Mouse (Mus musculus) embryonic fibroblast, embryonic 13.5 days (primary cell): ENCODE results near the gene Cgrrf1. TPM values are rescaled to one million over a fixed set of nuclear protein-coding genes. Genes with fewer than 3 reads are reported as not detected.
"Not testable (repeated sequence)": the region's sequence is repeated elsewhere in the genome, so short reads cannot be mapped to it uniquely, and the experiment has no call there.

Source experiments
- H3K27ac ChIP-seq: 2 replicates; pipeline ENCODE4 v1.5.1; 2012; ENCODE audit warnings: low read length, control low read depth, inconsistent platforms; ENCODE audit not compliant: insufficient read depth
- H3K4me1 ChIP-seq: 2 replicates; pipeline ENCODE4 v1.6.1; 2011; ENCODE audit warnings: low read length; ENCODE audit not compliant: control insufficient read depth, insufficient read depth
- H3K4me3 ChIP-seq: 2 replicates; pipeline ENCODE4 v1.5.1; 2011; ENCODE audit warnings: mild to moderate bottlenecking, control low read depth, low read length; ENCODE audit not compliant: insufficient read depth
- CTCF ChIP-seq: IDR thresholded peaks from 2 replicates; pipeline ENCODE4 v1.5.1; 2011; ENCODE audit warnings: mild to moderate bottlenecking, control low read depth, low read length, moderate library complexity, borderline replicate concordance; ENCODE audit not compliant: insufficient read depth
- POLR2A ChIP-seq: IDR thresholded peaks from 2 replicates; pipeline ENCODE4 v1.6.1; 2011; ENCODE audit warnings: low read depth, mild to moderate bottlenecking, control low read depth, low read length, moderate library complexity
- polyA plus RNA-seq: library from polyadenylated mRNA; stranded (reverse); fragments of >200 nt; gene quantifications from 2 replicates; pipeline ENCODE4 v1.2.4, GENCODE M21; 2011; ENCODE audit warnings: low read depth; ENCODE audit not compliant: missing spikeins, insufficient read length

Gene Cgrrf1
- polyA plus RNA-seq, 1 experiment, result 29.6 TPM

DNA sequence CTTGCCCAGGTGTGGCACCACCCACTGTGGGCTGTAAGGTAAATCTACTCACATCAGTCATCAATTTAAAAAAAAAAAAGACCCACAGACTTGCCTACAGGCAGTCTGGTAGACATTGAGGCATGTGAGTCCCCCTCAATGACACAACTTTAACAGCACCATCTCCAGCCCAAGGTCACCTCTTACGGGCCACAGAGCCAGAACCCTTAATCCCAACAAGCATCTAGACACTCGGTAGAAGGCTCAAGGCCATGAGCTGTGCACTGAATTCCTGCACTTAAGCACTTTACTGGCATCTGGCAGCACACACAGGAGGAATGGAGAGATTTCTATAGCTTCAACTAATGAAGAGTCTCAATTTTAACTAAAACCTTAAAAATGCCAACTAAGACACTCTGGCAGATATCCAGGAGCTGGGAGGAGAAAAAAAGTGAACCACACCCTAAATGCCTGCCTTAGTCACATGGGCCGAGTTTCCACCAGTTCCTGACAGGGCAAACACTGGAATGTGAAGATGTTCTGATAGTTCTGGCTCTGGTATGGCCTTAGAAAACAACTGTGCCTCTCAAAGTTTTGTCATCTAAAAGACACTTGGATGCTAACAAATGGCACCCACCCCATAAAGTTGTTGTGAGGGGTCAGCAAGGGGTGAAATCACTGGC, 31.1 kb upstream of the Cgrrf1 start:
- no peak for TF ChIP-seq POLR2A
- no peak for TF ChIP-seq CTCF
- H3K4me3 ChIP-seq, result no peak overlapping the region
- H3K27ac ChIP-seq, result peak overlapping the region; percentile 43; the same call in 1 of the 2 replicates
- H3K4me1 ChIP-seq, result peaks cover 13% of the 10 kb centered on the region

DNA sequence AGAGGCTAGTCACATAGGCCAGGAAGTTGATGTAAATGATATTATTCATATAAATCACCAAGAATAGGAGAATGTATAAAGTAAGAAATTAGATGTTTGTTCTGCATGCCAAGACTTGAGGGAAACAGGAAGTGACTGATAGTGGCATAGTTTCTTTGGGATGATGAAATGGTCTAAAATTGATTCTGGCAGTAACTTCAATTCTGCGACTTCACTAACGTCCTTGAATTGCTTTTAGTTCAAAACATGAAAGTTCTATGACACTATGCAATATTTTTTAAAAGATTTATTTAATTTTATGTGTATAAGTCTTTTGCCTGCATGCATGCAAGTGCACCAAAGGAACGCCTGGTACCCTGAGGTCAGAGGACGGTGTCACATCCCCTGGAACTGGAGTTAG, 28.7 kb upstream of the Cgrrf1 start:
- no peak for TF ChIP-seq CTCF
- TF ChIP-seq POLR2A, result no peak
- peaks cover 13% of the 10 kb centered on the region for H3K4me1 ChIP-seq
- no peak overlapping the region for H3K4me3 ChIP-seq

DNA sequence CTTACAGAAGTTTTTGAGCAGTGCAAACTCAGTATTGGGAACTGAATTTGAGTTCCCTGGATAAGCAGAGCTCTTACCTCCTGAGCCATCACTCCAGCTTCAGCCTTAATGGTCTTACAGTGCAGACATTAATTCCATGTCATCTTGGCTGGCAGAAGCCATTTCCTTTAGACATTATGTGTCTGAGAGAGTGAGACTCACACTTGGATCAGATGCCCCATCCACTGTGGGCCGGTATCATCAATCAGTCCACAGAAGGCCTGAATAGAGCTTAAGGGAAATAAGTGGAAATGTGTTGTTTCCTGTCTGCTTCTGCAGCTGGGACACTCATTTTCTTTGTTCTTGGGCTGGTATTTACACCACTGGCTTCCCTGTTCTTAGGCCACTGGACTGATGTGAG, 28.1 kb upstream of the Cgrrf1 start:
- TF ChIP-seq POLR2A (no peak), CTCF (no peak)
- peak overlapping the region; percentile 69 for H3K27ac ChIP-seq
- peaks cover 13% of the 10 kb centered on the region for H3K4me1 ChIP-seq
- no peak overlapping the region for H3K4me3 ChIP-seq

More for the DNA sequence above, 28.7 kb upstream of the Cgrrf1 start:
- peak overlapping the region; percentile 69 for H3K27ac ChIP-seq

DNA sequence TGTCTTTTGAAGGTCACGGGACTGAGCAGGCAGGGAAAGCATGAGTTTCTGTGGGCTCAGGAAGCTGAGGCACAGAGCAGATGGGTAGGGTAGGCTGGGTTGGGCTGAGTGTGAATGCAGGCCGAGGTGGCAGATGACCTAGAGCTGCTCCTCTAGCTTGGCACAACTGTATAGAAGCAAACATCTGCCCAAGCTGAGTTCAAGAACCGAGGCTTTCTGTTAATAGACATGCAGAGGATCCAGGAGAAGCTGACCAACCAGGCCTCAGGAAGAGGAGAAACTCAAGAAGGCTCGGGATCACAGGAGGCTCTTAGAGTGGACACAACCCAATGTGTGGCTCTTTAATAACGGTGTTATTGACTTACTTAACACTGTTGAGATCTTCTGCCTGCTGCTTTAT, 25.7 kb upstream of the Cgrrf1 start:
- Histone ChIP-seq H3K27ac (no peak overlapping the region), H3K4me3 (no peak overlapping the region), H3K4me1 (peaks cover 7% of the 10 kb centered on the region)
- TF ChIP-seq CTCF (no peak), POLR2A (no peak)

DNA sequence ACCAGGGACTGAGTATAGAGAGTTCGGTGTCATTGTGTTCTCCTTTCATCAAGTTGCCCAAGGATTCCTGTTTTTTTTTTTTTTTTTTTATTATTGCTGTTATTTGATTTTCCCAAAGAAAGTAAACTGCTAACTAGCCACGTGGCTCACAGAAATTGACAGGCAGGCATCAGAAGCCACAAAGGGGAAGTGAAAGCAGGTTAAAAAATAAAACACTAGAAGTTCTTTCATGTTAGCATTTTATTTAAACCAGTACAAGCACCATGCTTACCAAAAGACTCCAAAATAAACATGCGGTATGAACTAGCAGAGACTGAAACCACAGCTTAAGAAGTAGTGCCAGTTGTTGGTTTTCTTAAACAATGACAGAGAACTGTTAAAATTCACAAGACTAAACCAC, 24.0 kb upstream of the Cgrrf1 start:
- Histone ChIP-seq H3K4me3 (no peak overlapping the region), H3K4me1 (peaks cover 4% of the 10 kb centered on the region; the same call in 1 of the 2 replicates), H3K27ac (no peak overlapping the region)
- TF ChIP-seq POLR2A (no peak), CTCF (no peak)

DNA sequence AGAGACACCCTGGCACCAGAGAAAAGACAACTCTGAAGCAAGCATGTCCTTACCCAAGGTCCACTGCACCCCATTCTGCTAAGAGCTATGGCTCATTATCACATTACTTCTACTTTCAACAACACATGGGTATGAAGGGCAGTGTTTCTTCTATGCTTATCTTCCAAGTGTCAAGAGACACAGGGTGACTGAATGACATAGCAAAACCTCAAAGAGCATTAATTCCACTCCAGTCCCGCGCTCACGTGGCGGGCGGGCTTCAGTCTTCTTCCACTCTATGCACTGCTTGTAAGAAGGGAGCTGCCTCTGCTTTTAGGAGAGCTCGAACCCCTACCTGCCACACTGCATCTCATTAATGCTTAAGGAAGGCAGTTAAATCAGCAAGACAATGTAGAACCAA, 16.3 kb upstream of the Cgrrf1 start:
- Histone ChIP-seq H3K27ac (no peak overlapping the region), H3K4me3 (no peak overlapping the region), H3K4me1 (peaks cover 4% of the 10 kb centered on the region)
- no peak for TF ChIP-seq CTCF
- no peak for TF ChIP-seq POLR2A

DNA sequence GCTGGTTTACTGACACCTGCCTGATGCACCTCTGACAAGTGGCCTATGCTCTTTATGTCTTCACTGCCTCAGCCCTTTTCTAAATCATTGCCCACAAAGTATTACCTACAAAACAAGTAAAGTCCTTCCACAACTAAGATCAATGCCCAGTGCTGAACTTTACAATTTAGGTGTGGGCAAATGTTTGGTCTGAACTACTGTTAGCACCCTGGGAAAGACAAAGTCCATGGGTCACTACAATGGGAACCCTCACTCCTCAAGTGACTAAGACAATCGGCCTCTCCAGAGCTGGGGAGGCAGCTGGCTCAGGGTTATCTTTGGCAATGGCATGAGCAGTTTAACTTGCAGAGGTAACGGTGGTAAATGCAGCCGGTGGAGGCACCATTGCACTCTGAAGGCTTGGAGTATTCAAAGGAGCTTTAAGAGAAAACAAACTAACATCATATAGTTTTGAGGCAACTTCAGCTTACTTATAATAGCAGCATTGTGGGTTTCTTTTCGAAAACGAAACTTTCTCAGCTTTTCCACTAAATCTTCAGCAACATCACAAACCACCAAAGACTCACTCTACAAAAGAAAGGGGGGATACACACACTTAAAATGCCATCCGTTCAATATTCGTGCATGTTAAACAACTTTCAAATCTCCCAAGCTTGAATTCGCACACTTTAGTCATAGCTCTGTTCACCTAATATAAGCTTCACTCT, 14.9 kb upstream of the Cgrrf1 start:
- TF ChIP-seq POLR2A (no peak), CTCF (no peak)
- Histone ChIP-seq H3K4me3 (no peak overlapping the region), H3K27ac (no peak overlapping the region), H3K4me1 (peaks cover 4% of the 10 kb centered on the region)

DNA sequence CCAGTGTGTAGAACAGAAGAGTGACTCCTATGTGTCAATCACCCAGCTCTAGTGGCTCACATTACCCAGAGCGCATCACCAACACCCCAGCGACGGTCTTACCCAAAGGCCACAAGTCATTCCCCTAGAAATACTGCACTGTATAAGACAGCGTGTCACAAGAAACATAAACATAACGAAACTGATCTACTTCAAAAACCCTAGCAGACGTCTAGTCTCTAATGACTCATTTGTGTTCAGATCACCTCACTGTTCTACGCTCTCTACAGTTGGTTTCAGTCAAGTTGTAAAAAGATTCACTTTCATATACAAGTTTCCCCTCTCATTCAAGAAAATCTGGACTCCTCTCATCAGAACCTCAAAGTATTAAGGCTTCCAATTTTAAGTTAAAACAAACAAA, 13.2 kb upstream of the Cgrrf1 start:
- Histone ChIP-seq H3K27ac (no peak overlapping the region), H3K4me1 (peaks cover 4% of the 10 kb centered on the region), H3K4me3 (no peak overlapping the region)
- TF ChIP-seq CTCF, result no peak
- no peak for TF ChIP-seq POLR2A

DNA sequence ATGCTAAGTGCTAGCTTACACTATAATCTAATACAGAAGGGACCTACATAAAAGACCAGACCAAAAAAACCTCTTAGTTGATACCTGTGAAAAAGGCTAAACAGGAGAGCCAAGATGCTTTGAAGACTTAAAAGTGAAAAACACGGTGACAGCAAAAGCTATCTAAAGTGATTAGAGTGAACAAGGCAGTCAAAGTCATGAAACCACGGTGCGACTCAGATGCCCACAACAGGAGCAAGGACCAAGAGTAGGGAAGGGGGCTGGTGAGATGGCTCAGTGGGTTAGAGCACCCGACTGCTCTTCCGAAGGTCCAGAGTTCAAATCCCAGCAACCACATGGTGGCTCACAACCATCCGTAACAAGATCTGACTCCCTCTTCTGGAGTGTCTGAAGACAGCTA, 12.0 kb upstream of the Cgrrf1 start:
- not testable (repeated sequence) for H3K27ac ChIP-seq, H3K4me1 ChIP-seq
- H3K4me3 ChIP-seq, result 0 out of 2 replicates have a peak overlapping the region, but pooled peaks have one; percentile 20

DNA sequence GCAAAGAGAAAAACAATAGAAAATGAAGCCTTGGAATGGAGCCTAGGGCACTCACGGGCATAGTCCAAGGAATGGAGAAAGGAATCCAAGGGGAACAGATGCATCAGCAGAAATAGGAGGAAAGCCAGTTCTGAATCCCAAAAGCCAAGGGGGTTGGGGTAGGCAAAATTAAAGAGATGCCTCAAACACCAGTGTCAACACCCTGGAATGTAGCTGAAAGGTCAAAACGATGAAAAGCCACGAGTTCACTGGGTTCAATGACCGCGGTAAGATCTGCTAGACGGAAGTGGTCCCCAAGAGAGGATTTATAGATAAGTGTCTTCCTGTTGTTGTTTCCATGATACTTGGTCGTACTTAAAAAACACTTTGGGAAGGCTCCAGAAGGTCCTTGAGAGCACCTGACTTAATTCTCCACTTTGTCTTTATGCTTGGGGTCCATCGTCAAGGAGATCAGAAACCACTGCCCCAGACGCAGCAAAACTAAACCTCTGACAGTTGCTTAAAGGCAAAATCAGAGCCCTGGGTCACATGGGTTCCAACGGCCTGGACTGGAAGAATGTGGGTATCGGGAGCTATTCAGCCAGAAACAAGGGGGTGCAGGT, 10.6 kb upstream of the Cgrrf1 start:
- H3K4me3 ChIP-seq, result peak overlapping the region; percentile 95
- H3K27ac ChIP-seq, result peak overlapping the region; percentile 85
- TF ChIP-seq CTCF, result no peak
- no peak for TF ChIP-seq POLR2A

More for the DNA sequence above, 10.6 kb upstream of the Cgrrf1 start:
- peaks cover 4% of the 10 kb centered on the region for H3K4me1 ChIP-seq
